Mouse (Mus musculus) lung, embryonic 14.5 days (tissue): ENCODE measurements around the gene Rps25. TPM values are rescaled to one million over a fixed set of nuclear protein-coding genes. Genes with fewer than 3 reads are reported as not detected.
"Not testable (repeated sequence)": the region's sequence is repeated elsewhere in the genome, so short reads cannot be mapped to it uniquely, and the experiment has no call there.

Experiments
- ATAC-seq: fragments of 200-750 bp; cut with Nextera tagmentation; 2 replicates; pipeline ENCODE4 v1.8.0; 2017; ENCODE audit warnings: mild to moderate bottlenecking, moderate TSS enrichment, moderate library complexity; ENCODE audit not compliant: insufficient read depth
- DNase-seq: peaks from one replicate; pipeline ENCODE4 v3.0.0-alpha.2; 2015
- H3K27ac ChIP-seq: fragments of 300-500 bp; sonication (generic); 2 replicates; pipeline ENCODE4 v1.5.1; 2014; ENCODE audit warnings: low read depth, mild to moderate bottlenecking, moderate library complexity
- H3K27me3 ChIP-seq: fragments of 300-500 bp; sonication (generic); 2 replicates; pipeline ENCODE4 v1.6.1; 2014; ENCODE audit warnings: low read length, control low read depth; ENCODE audit not compliant: insufficient read depth
- H3K36me3 ChIP-seq: fragments of 300-500 bp; sonication (generic); 2 replicates; pipeline ENCODE4 v1.6.1; 2014; ENCODE audit warnings: control low read depth; ENCODE audit not compliant: insufficient read depth
- H3K4me1 ChIP-seq: fragments of 300-500 bp; sonication (generic); 2 replicates; pipeline ENCODE4 v1.6.1; 2014; ENCODE audit warnings: antibody characterized with exemption, control low read depth; ENCODE audit not compliant: insufficient read depth
- H3K4me2 ChIP-seq: fragments of 300-500 bp; sonication (generic); 2 replicates; pipeline ENCODE4 v1.6.1; 2014; ENCODE audit warnings: mild to moderate bottlenecking
- H3K4me3 ChIP-seq: fragments of 300-500 bp; sonication (generic); 2 replicates; pipeline ENCODE4 v1.5.1; 2014; ENCODE audit warnings: low read depth, low read length
- H3K9ac ChIP-seq: fragments of 300-500 bp; sonication (generic); 2 replicates; pipeline ENCODE4 v1.6.1; 2014
- H3K9me3 ChIP-seq: fragments of 300-500 bp; sonication (generic); 2 replicates; pipeline ENCODE4 v1.6.1; 2016; ENCODE audit warnings: low read depth, low read length, control low read depth
- CTCF ChIP-seq: IDR thresholded peaks from 2 replicates; pipeline ENCODE4 v1.5.1; 2016; ENCODE audit warnings: antibody characterized with exemption, low read depth
- WGBS: fragments of 180-500 bp; shearing (Covaris S2); extraction: QIAGEN DNeasy Blood & Tissue Kit; methylation state at CpG from one replicate; pipeline ENCODE4 v1.1.7; 2014; 5-methylcytosine and 5-hydroxymethylcytosine counted together
- polyA plus RNA-seq: library from polyadenylated mRNA; unstranded; fragments of >200 nt; fragmentation: Nextera tagmentation; extraction: Ambion mirVana; gene quantifications from 2 replicates; pipeline ENCODE4 v1.2.1, GENCODE M21; 2014

Rps25 gene
- polyA plus RNA-seq, 1 experiment from 2014 or later, result 2,509 TPM

GRCm38 (mm10) chr9:44376141-44376540 lies 30.8 kb upstream of the Rps25 start:
- Histone ChIP-seq H3K27ac (no peak overlapping the region), H3K27me3 (no peaks in the 10 kb centered on the region), H3K36me3 (peaks cover 4% of the 10 kb centered on the region), H3K9me3 (no peaks in the 10 kb centered on the region), H3K9ac (no peak overlapping the region), H3K4me3 (no peak overlapping the region), H3K4me2 (no peak overlapping the region), H3K4me1 (peaks cover 8% of the 10 kb centered on the region)
- 87% methylated on average over 6 of the region's 6 CpGs for WGBS
- ATAC-seq (no peak), DNase-seq (no peak)
- no peak for TF ChIP-seq CTCF

- H3K9ac ChIP-seq, H3K4me3 ChIP-seq, H3K4me1 ChIP-seq, H3K9me3 ChIP-seq, ATAC-seq, H3K4me2 ChIP-seq, H3K27ac ChIP-seq, DNase-seq, H3K27me3 ChIP-seq: not testable (repeated sequence)
- H3K36me3 ChIP-seq, result peaks cover 16% of the 10 kb centered on the region
- 86% methylated on average over 2 of the region's 2 CpGs for WGBS
Measured at GRCm38 (mm10) chr9:44377335-44377734, 29.6 kb upstream of the Rps25 start.

- H3K36me3 ChIP-seq, result peaks cover 25% of the 10 kb centered on the region
- H3K4me3 ChIP-seq, result peak overlapping the region; percentile 94
- peaks cover 8% of the 10 kb centered on the region for H3K4me1 ChIP-seq
- peak overlapping the region; percentile 72 for H3K9ac ChIP-seq
- H3K9me3 ChIP-seq, result no peaks in the 10 kb centered on the region
- H3K27me3 ChIP-seq, result no peaks in the 10 kb centered on the region
- ATAC-seq (no peak), DNase-seq (no peak)
- H3K4me2 ChIP-seq, result peak overlapping the region; percentile 65
- H3K27ac ChIP-seq, result peak overlapping the region; percentile 88
- TF ChIP-seq CTCF, result no peak
- WGBS, result 81% methylated on average over 5 of the region's 5 CpGs
Measured at GRCm38 (mm10) chr9:44378153-44378730, 28.7 kb upstream of the Rps25 start.

- Histone ChIP-seq H3K4me2 (peak within 1 kb of the TSS; percentile 97), H3K9me3 (no peaks in the 10 kb centered on the region), H3K27ac (peak within 1 kb of the TSS; percentile 88), H3K36me3 (peaks cover 35% of the 10 kb centered on the region), H3K9ac (peak within 1 kb of the TSS; percentile 94), H3K27me3 (no peaks in the 10 kb centered on the region), H3K4me3 (peak within 1 kb of the TSS; percentile 94), H3K4me1 (peaks cover 8% of the 10 kb centered on the region)
- under 1% methylated on average over 83 of the region's 83 CpGs for WGBS
- DNase-seq (peak; percentile 99), ATAC-seq (peak; percentile 97)
- TF ChIP-seq CTCF, result peak; percentile 19; the same call in 1 of the 2 replicates
Measured at GRCm38 (mm10) chr9:44379054-44379834, 27.7 kb upstream of the Rps25 start, which contains the start of gene Hyou1. TSS of gene Hyou1 (plus strand) at chr9:44379490.

GRCm38 (mm10) chr9:44379862-44380261 lies 27.1 kb upstream of the Rps25 start:
- WGBS, result 4% methylated on average over 15 of the region's 15 CpGs
- ATAC-seq (peak; percentile 18), DNase-seq (no peak)
- H3K4me1 ChIP-seq, result peaks cover 8% of the 10 kb centered on the region
- H3K4me2 ChIP-seq, result peak overlapping the region; percentile 97
- peak overlapping the region; percentile 83 for H3K27ac ChIP-seq
- H3K9me3 ChIP-seq, result no peaks in the 10 kb centered on the region
- H3K9ac ChIP-seq, result peak overlapping the region; percentile 94
- no peak for TF ChIP-seq CTCF
- no peaks in the 10 kb centered on the region for H3K27me3 ChIP-seq
- peak overlapping the region; percentile 94 for H3K4me3 ChIP-seq
- H3K36me3 ChIP-seq, result peaks cover 41% of the 10 kb centered on the region

GRCm38 (mm10) chr9:44384596-44384995 lies 22.3 kb upstream of the Rps25 start:
- WGBS, result 88% methylated on average over 13 of the region's 13 CpGs
- no peak overlapping the region for H3K27ac ChIP-seq
- no peaks in the 10 kb centered on the region for H3K27me3 ChIP-seq
- no peak overlapping the region for H3K4me3 ChIP-seq
- DNase-seq (no peak), ATAC-seq (no peak)
- H3K9me3 ChIP-seq, result no peaks in the 10 kb centered on the region
- TF ChIP-seq CTCF, result no peak
- no peak overlapping the region for H3K4me2 ChIP-seq
- H3K36me3 ChIP-seq, result peaks cover 89% of the 10 kb centered on the region
- no peak overlapping the region for H3K9ac ChIP-seq
- peaks cover 8% of the 10 kb centered on the region for H3K4me1 ChIP-seq

- ATAC-seq (no peak), DNase-seq (no peak)
- Histone ChIP-seq H3K4me3 (no peak overlapping the region), H3K36me3 (peaks cover 98% of the 10 kb centered on the region), H3K27me3 (no peaks in the 10 kb centered on the region), H3K4me2 (no peak overlapping the region), H3K9ac (no peak overlapping the region), H3K9me3 (no peaks in the 10 kb centered on the region), H3K4me1 (no peaks in the 10 kb centered on the region), H3K27ac (no peak overlapping the region)
- WGBS, result 72% methylated on average over 3 of the region's 3 CpGs
- TF ChIP-seq CTCF, result no peak
Measured at GRCm38 (mm10) chr9:44387221-44387620, 19.7 kb upstream of the Rps25 start.
